Mouse (Mus musculus): ENCODE data around the gene Cdh13. TPM values are rescaled to one million over a fixed set of nuclear protein-coding genes. Genes with fewer than 3 reads are reported as not detected.

The Cdh13 gene
- polyA plus RNA-seq, 1 experiment from 2014 or later: 0.53 TPM

DNA sequence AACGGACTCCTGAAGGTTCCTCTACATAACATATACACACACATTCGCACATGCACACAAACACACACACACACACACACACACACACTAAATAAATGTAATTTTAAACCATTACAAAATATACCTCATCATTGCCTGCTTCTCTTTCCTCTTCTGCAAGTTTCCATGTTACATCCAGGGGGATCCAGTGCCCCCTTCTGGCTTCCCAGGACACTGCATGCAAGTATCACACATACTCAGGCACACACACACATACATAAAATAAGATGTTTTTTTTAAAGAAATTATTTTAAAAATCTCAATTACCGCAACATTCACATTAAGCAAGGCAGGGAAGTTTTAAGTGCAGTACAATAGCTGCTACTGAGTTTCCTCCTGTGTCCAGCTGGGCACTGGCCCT is 970.8 kb downstream of the Cdh13 start:
- Histone ChIP-seq H3K4me2 (ENCODE audit: low read depth, low read length) (no peak overlapping the region), H3K36me3 (replicated peaks; ENCODE audit: insufficient read depth, low read length) (no peaks in the 10 kb centered on the region), H3K4me1 (ENCODE audit: insufficient read depth) (no peaks in the 10 kb centered on the region), H3K9ac (replicated peaks) (no peak overlapping the region), H3K27ac (ENCODE audit: low read depth) (no peak overlapping the region), H3K4me3 (ENCODE audit: low read depth, low read length) (no peak overlapping the region), H3K9me3 (ENCODE audit: low read length) (no peaks in the 10 kb centered on the region), H3K27me3 (ENCODE audit: insufficient read depth, low read length) (no peaks in the 10 kb centered on the region)
- no peak for TF ChIP-seq EP300 (IDR thresholded peaks at IDR 0.05; ENCODE audit: low read depth)
- no peak for TF ChIP-seq CTCF (IDR thresholded peaks at IDR 0.05; ENCODE audit: low read depth)
- 75% methylated on average over 3 of the region's 3 CpGs for WGBS (ENCODE audit: insufficient replicate concordance)
- no peak for DNase-seq
- no peak for ATAC-seq

- 33% methylated on average over 11 of the region's 11 CpGs for WGBS (ENCODE audit: insufficient replicate concordance)
- Histone ChIP-seq H3K4me1 (ENCODE audit: insufficient read depth) (no peaks in the 10 kb centered on the region), H3K36me3 (replicated peaks; ENCODE audit: insufficient read depth, low read length) (no peaks in the 10 kb centered on the region), H3K4me3 (ENCODE audit: low read depth, low read length) (no peak overlapping the region), H3K9me3 (ENCODE audit: low read length) (no peaks in the 10 kb centered on the region), H3K9ac (replicated peaks) (no peak overlapping the region), H3K4me2 (ENCODE audit: low read depth, low read length) (no peak overlapping the region), H3K27ac (ENCODE audit: low read depth) (no peak overlapping the region), H3K27me3 (ENCODE audit: insufficient read depth, low read length) (no peaks in the 10 kb centered on the region)
- no peak for TF ChIP-seq EP300 (IDR thresholded peaks at IDR 0.05; ENCODE audit: low read depth)
- no peak for TF ChIP-seq CTCF (IDR thresholded peaks at IDR 0.05; ENCODE audit: low read depth)
- peak; percentile 18 for DNase-seq
- no peak for ATAC-seq
Measured at GRCm38 (mm10) chr8:119258642-119259041, 975.1 kb downstream of the Cdh13 start.

- Histone ChIP-seq H3K4me3 (ENCODE audit: low read depth, low read length) (no peak overlapping the region), H3K9me3 (ENCODE audit: low read length) (no peaks in the 10 kb centered on the region), H3K4me1 (ENCODE audit: insufficient read depth) (no peaks in the 10 kb centered on the region), H3K36me3 (replicated peaks; ENCODE audit: insufficient read depth, low read length) (no peaks in the 10 kb centered on the region), H3K27me3 (ENCODE audit: insufficient read depth, low read length) (no peaks in the 10 kb centered on the region), H3K27ac (ENCODE audit: low read depth) (no peak overlapping the region), H3K9ac (replicated peaks) (no peak overlapping the region), H3K4me2 (ENCODE audit: low read depth, low read length) (no peak overlapping the region)
- 71% methylated on average over 7 of the region's 7 CpGs for WGBS (ENCODE audit: insufficient replicate concordance)
- TF ChIP-seq EP300 (IDR thresholded peaks at IDR 0.05; ENCODE audit: low read depth) (no peak), CTCF (IDR thresholded peaks at IDR 0.05; ENCODE audit: low read depth) (no peak)
- no peak for ATAC-seq
- DNase-seq: no peak
Measured at GRCm38 (mm10) chr8:119263750-119264149, 980.2 kb downstream of the Cdh13 start.

DNA sequence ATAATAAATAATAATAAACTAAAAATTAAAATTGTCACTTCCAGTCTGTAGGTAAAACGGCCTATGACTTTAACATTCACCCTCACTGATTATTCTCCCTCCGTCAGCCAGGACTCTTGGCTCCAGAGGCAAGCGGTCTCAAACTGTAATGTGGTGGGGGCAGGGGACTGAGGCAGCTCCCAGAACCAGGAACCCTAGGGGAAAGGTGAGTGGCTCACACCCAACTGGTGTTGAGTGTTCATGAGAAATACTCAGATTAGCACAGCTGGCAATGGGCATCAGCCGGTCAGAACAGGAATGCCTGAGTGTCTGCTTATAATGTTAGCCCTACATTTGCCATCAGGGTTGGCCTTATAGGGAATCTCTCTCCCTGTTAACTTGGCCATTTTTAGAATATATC is 982.8 kb downstream of the Cdh13 start:
- Histone ChIP-seq H3K27me3 (ENCODE audit: insufficient read depth, low read length) (no peaks in the 10 kb centered on the region), H3K9ac (replicated peaks) (no peak overlapping the region), H3K4me1 (ENCODE audit: insufficient read depth) (no peaks in the 10 kb centered on the region), H3K27ac (ENCODE audit: low read depth) (no peak overlapping the region), H3K4me2 (ENCODE audit: low read depth, low read length) (no peak overlapping the region), H3K36me3 (replicated peaks; ENCODE audit: insufficient read depth, low read length) (no peaks in the 10 kb centered on the region), H3K4me3 (ENCODE audit: low read depth, low read length) (no peak overlapping the region), H3K9me3 (ENCODE audit: low read length) (no peaks in the 10 kb centered on the region)
- ATAC-seq (no peak), DNase-seq (no peak)
- 83% methylated on average over 4 of the region's 4 CpGs for WGBS (ENCODE audit: insufficient replicate concordance)
- TF ChIP-seq EP300 (IDR thresholded peaks at IDR 0.05; ENCODE audit: low read depth) (no peak), CTCF (IDR thresholded peaks at IDR 0.05; ENCODE audit: low read depth) (no peak)

GRCm38 (mm10) chr8:119269576-119269975 is 986.0 kb downstream of the Cdh13 start:
- no peak overlapping the region for H3K4me2 ChIP-seq (ENCODE audit: low read depth, low read length)
- H3K27ac ChIP-seq (ENCODE audit: low read depth): no peak overlapping the region
- H3K27me3 ChIP-seq (ENCODE audit: insufficient read depth, low read length): no peaks in the 10 kb centered on the region
- DNase-seq (no peak), ATAC-seq (no peak)
- no peaks in the 10 kb centered on the region for H3K4me1 ChIP-seq (ENCODE audit: insufficient read depth)
- no peak for TF ChIP-seq EP300 (IDR thresholded peaks at IDR 0.05; ENCODE audit: low read depth)
- no peak for TF ChIP-seq CTCF (IDR thresholded peaks at IDR 0.05; ENCODE audit: low read depth)
- 43% methylated on average over 3 of the region's 3 CpGs for WGBS (ENCODE audit: insufficient replicate concordance)
- no peak overlapping the region for H3K9ac ChIP-seq (replicated peaks)
- H3K9me3 ChIP-seq (ENCODE audit: low read length): no peaks in the 10 kb centered on the region
- H3K36me3 ChIP-seq (replicated peaks; ENCODE audit: insufficient read depth, low read length): no peaks in the 10 kb centered on the region
- H3K4me3 ChIP-seq (ENCODE audit: low read depth, low read length): no peak overlapping the region

GRCm38 (mm10) chr8:119270371-119270770 is 986.8 kb downstream of the Cdh13 start:
- H3K9ac ChIP-seq (replicated peaks): no peak overlapping the region
- H3K27me3 ChIP-seq (ENCODE audit: insufficient read depth, low read length): no peaks in the 10 kb centered on the region
- WGBS (ENCODE audit: insufficient replicate concordance): 83% methylated on average over 9 of the region's 9 CpGs
- TF ChIP-seq EP300 (IDR thresholded peaks at IDR 0.05; ENCODE audit: low read depth) (no peak), CTCF (IDR thresholded peaks at IDR 0.05; ENCODE audit: low read depth) (no peak)
- H3K36me3 ChIP-seq (replicated peaks; ENCODE audit: insufficient read depth, low read length): no peaks in the 10 kb centered on the region
- no peak overlapping the region for H3K4me2 ChIP-seq (ENCODE audit: low read depth, low read length)
- no peaks in the 10 kb centered on the region for H3K4me1 ChIP-seq (ENCODE audit: insufficient read depth)
- H3K4me3 ChIP-seq (ENCODE audit: low read depth, low read length): no peak overlapping the region
- H3K9me3 ChIP-seq (ENCODE audit: low read length): no peaks in the 10 kb centered on the region
- no peak overlapping the region for H3K27ac ChIP-seq (ENCODE audit: low read depth)
- no peak for ATAC-seq
- DNase-seq: no peak

DNA sequence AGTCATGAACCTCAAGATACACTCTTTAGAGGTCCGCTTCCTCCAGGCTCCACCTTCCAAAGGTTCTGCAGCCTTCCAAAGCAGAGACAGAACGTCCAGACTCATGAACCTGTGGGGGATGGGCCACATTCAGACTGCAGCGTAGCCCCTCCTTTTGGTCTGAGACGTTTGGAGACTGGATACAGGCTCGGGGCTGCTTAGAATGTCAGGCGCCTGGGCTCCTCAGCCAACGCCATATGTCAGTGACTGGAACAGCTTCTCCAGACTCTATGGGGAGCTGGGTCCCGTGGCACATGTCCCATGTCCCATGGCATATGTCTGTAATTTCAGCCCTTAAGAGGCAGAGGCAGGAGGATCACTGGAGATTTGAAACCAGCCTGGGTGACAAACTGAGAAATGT is 989.4 kb downstream of the Cdh13 start:
- no peaks in the 10 kb centered on the region for H3K27me3 ChIP-seq (ENCODE audit: insufficient read depth, low read length)
- H3K36me3 ChIP-seq (replicated peaks; ENCODE audit: insufficient read depth, low read length): no peaks in the 10 kb centered on the region
- no peaks in the 10 kb centered on the region for H3K4me1 ChIP-seq (ENCODE audit: insufficient read depth)
- no peak overlapping the region for H3K9ac ChIP-seq (replicated peaks)
- no peak overlapping the region for H3K27ac ChIP-seq (ENCODE audit: low read depth)
- WGBS (ENCODE audit: insufficient replicate concordance): 66% methylated on average over 8 of the region's 8 CpGs
- no peak overlapping the region for H3K4me3 ChIP-seq (ENCODE audit: low read depth, low read length)
- ATAC-seq (no peak), DNase-seq (no peak)
- no peaks in the 10 kb centered on the region for H3K9me3 ChIP-seq (ENCODE audit: low read length)
- TF ChIP-seq CTCF (IDR thresholded peaks at IDR 0.05; ENCODE audit: low read depth) (no peak), EP300 (IDR thresholded peaks at IDR 0.05; ENCODE audit: low read depth) (no peak)
- H3K4me2 ChIP-seq (ENCODE audit: low read depth, low read length): no peak overlapping the region

All from liver, postnatal 0 days (tissue).